Mouse (Mus musculus) adrenal gland (tissue): Measurements from ENCODE around the gene Blvrb.

ENCODE experiments used
- intact Hi-C: fragments of 180-260 bp; cut with DNase I; formaldehyde crosslinking; loops from one replicate; pipeline ENCODE4 v1.15.1; 2025

Blvrb gene

GRCm38 (mm10) chr7:27508648-27509005 is 60.8 kb downstream of the Blvrb start:
- intact Hi-C loops = loop anchor here (10.0 kb wide), 1 partner anchor 54 kb away; no protein-coding TSS in a partner anchor

DNA sequence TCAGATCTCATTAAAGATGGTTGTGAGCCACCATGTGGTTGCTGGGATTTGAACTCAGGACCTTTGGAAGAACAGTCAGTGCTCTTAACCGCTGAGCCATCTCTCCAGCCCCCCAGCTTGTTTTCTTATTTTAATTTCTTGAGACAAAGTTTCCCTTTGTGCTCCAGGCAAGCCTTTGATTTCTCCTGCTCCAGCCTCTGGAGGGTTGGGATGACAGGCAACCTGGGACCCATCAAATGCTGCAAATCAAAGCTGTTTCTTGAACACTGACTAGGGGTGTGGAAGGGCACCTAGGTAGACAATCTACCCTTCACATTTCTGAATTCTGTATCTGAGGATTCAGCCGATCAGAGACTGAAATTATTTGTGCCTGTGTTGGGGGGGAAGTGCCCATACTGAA is 63.0 kb downstream of the Blvrb start:
- intact Hi-C loops = no loop called here

- intact Hi-C loops = no loop called here
Measured at GRCm38 (mm10) chr7:27514961-27515360, 67.2 kb downstream of the Blvrb start.
